Mouse (Mus musculus) limb, embryonic 11.5 days (tissue): ENCODE data around the gene Zmym3. TPM values are rescaled to one million over a fixed set of nuclear protein-coding genes. Genes with fewer than 3 reads are reported as not detected.
A peak's percentile ranks its signal among the peaks of the same experiment; 100 is the strongest.
"Not testable (repeated sequence)": the region's sequence is repeated elsewhere in the genome, so short reads cannot be mapped to it uniquely, and the experiment has no call there.

ENCODE experiments used
- ATAC-seq: fragments of 200-750 bp; cut with Nextera tagmentation; 2 replicates; pipeline ENCODE4 v1.8.0; 2017; ENCODE audit warnings: low read depth; ENCODE audit not compliant: insufficient number of reproducible peaks, low FRiP score, low TSS enrichment
- DNase-seq: peaks from one replicate; pipeline ENCODE4 v3.0.0-alpha.2; 2015; ENCODE audit warnings: low spot score
- H3K27ac ChIP-seq: fragments of 300-500 bp; sonication (generic); replicated peaks from 2 replicates; pipeline ENCODE4 v1.5.1; 2014; ENCODE audit warnings: low read depth, mild to moderate bottlenecking, low read length
- H3K27me3 ChIP-seq: fragments of 300-500 bp; sonication (generic); 2 replicates; pipeline ENCODE4 v1.6.1; 2014; ENCODE audit warnings: mild to moderate bottlenecking, low read length, mixed read lengths; ENCODE audit not compliant: control insufficient read depth, insufficient read depth
- H3K36me3 ChIP-seq: fragments of 300-500 bp; sonication (generic); 2 replicates; pipeline ENCODE4 v1.6.1; 2014; ENCODE audit warnings: mild to moderate bottlenecking, low read length, moderate library complexity, mixed read lengths; ENCODE audit not compliant: control insufficient read depth, insufficient read depth
- H3K4me1 ChIP-seq: fragments of 300-500 bp; sonication (generic); 2 replicates; pipeline ENCODE4 v1.6.1; 2014; ENCODE audit warnings: low read length, mixed read lengths; ENCODE audit not compliant: control insufficient read depth, insufficient read depth
- H3K4me2 ChIP-seq: fragments of 300-500 bp; sonication (generic); 2 replicates; pipeline ENCODE4 v1.6.1; 2014; ENCODE audit warnings: low read depth, mild to moderate bottlenecking, moderate library complexity; ENCODE audit not compliant: severe bottlenecking
- H3K4me3 ChIP-seq: fragments of 300-500 bp; sonication (generic); 2 replicates; pipeline ENCODE4 v1.5.1; 2014; ENCODE audit warnings: low read depth, low read length
- H3K9ac ChIP-seq: fragments of 300-500 bp; sonication (generic); 2 replicates; pipeline ENCODE4 v1.6.1; 2014; ENCODE audit warnings: mild to moderate bottlenecking, low read length
- H3K9me3 ChIP-seq: fragments of 300-500 bp; sonication (generic); 2 replicates; pipeline ENCODE4 v1.6.1; 2016; ENCODE audit warnings: low read length; ENCODE audit not compliant: control insufficient read depth
- WGBS: fragments of 180-500 bp; shearing (Covaris S2); extraction: QIAGEN DNeasy Blood & Tissue Kit; methylation state at CpG from one replicate; pipeline ENCODE4 v1.1.7; 2014; 5-methylcytosine and 5-hydroxymethylcytosine counted together
- polyA plus RNA-seq: library from polyadenylated mRNA; unstranded; fragments of >200 nt; fragmentation: Nextera tagmentation; extraction: Ambion mirVana; gene quantifications from 2 replicates; pipeline ENCODE4 v1.2.1, GENCODE M21; 2014

The Zmym3 gene
- polyA plus RNA-seq, 1 experiment from 2014 or later, result 27.4 TPM

DNA sequence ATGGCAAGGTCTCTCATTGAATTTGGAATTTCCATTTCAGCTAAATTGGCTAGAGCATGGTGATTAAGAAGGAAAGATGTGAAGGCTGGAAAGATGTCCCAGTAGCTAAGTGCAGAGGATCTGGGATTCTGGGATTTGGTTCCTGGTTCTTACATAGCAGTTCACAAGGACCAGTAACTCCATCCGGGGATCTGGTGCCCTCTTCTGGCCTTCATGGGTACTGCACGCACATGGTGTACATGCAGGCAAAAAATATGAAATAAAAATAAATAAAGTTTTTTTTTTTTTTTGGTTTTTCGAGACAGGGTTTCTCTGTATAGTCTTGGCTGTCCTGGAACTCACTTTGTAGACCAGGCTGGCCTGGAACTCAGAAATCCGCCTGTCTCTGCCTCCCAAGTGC, 61.7 kb downstream of the Zmym3 start:
- H3K4me3 ChIP-seq, ATAC-seq, H3K27ac ChIP-seq, H3K27me3 ChIP-seq, H3K9ac ChIP-seq, H3K4me2 ChIP-seq, H3K36me3 ChIP-seq, H3K4me1 ChIP-seq, H3K9me3 ChIP-seq: not testable (repeated sequence)
- DNase-seq, result peak; percentile 23
- 56% methylated on average over 3 of the region's 4 CpGs for WGBS

Other genes starting within 250 kb of the Zmym3 start
- 51.2 and 52.1 TPM in 2 replicates for gene Snx12, start 198.3 kb downstream of the Zmym3 start, polyA plus RNA-seq
- gene Foxo4, start 166.3 kb downstream of the Zmym3 start, polyA plus RNA-seq, result 7.3 and 8.8 TPM in 2 replicates
- gene Gm614, start 156.9 kb downstream of the Zmym3 start, polyA plus RNA-seq, result not detected in 2 replicates
- gene Il2rg, start 152.6 kb downstream of the Zmym3 start, polyA plus RNA-seq, result 4.4 and 4.6 TPM in 2 replicates
- not detected in 2 replicates for gene Gm20489, start 151.8 kb downstream of the Zmym3 start, polyA plus RNA-seq
- gene Med12, start 146.8 kb downstream of the Zmym3 start, polyA plus RNA-seq, result 57.6 and 58.2 TPM in 2 replicates
- 11.3 and 12.3 TPM in 2 replicates for gene Nlgn3, start 121.7 kb downstream of the Zmym3 start, polyA plus RNA-seq
- not detected in 2 replicates for gene Gjb1, start 44.5 kb downstream of the Zmym3 start, polyA plus RNA-seq
- 639 and 680 TPM in 2 replicates for gene Nono, start 8.5 kb upstream of the Zmym3 start, polyA plus RNA-seq
- 2.4 and 3.5 TPM in 2 replicates for gene Itgb1bp2, start 28.2 kb upstream of the Zmym3 start, polyA plus RNA-seq
- gene Taf1, start 111.9 kb upstream of the Zmym3 start, polyA plus RNA-seq, result 21.3 and 28.7 TPM in 2 replicates
- gene Ogt, start 219.2 kb upstream of the Zmym3 start, polyA plus RNA-seq, result 215 and 218 TPM in 2 replicates